Mouse (Mus musculus): ENCODE data around the gene Gtsf2. TPM values are rescaled to one million over a fixed set of nuclear protein-coding genes. Genes with fewer than 3 reads are reported as not detected.
A peak's percentile ranks its signal among the peaks of the same experiment; 100 is the strongest.
"Not testable (repeated sequence)": the region's sequence is repeated elsewhere in the genome, so short reads cannot be mapped to it uniquely, and the experiment has no call there.

The Gtsf2 gene
- total RNA-seq (2021) = not detected
- long read RNA-seq, experiment 1 = 0 reads
- long read RNA-seq, experiment 2 = 0 reads

DNA sequence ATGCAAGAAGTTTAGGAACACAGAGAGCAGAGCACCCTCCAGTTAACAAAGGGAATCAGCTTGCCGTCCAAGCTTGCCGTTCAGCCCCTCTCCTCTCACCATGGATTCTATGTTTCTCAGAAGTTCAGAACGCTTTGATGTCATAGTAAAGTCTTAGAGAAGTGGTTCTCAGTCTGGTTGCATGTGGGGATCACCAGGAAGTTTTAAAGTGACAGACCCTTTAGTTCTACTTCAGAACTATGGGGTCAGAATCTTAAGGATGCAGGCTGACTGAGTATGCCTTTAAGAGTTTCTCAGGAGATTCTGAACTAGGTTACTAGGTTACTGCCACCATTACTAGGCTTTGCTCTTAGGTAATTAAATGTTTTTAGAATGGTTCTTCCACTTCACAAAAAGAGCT is at the start of gene Gtsf2:
Gene Gtsf2, minus strand, starts transcription at position 101 of the 400 bp plus-strand sequence.
- DNase-seq (ENCODE audit: low spot score in 2 of 2) = no peak

DNA sequence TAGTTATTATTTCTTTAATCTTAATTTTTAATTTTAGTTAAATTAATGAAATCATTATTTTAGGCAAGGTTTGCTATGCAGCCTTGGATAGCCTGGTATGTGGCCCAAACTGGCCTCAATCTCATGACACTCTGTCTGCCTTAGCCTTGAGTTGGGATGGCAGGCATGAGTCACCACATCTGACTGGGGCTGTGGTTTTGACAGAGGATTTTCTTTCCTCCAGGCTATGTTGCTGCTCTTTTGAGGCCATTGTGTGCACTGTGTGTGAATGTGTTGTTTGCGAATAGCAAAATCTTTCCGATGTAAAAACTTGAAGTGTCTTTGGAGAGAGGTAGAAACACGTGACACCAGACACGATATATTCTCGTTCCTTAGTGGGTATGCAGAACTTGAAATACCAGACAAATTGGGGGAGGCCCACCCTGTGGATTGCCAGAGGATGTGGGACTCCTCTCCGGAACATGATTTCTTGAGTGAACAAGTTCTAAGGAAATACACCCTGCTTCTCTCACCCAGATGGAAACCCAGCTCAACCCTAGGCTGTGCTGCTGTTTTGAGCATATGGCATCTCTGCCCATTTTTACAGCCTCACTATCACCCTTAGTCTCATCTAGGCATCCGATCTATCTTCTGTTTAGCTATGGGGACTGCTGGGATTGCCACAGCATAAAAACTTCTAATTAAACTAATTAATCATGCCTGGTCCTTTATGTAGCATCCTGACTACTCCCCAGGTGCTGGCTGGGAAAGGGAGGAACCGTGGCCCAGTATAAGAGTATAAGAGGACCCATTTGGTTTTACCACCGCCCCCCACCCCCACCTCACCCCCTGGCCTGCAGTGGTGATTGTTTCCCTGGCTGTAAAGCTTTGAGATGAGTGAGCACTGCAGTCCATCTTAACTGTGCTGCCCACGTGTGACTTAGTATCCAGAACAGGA is 48.2 kb upstream of the Gtsf2 start:
- DNase-seq (ENCODE audit: low spot score in 2 of 2) = no peak

- no peak for DNase-seq (ENCODE audit: low spot score in 2 of 2)
Measured at GRCm38 (mm10) chr15:103488336-103488735, 40.1 kb upstream of the Gtsf2 start.

GRCm38 (mm10) chr15:103486658-103487057 is 38.4 kb upstream of the Gtsf2 start:
- no peak for DNase-seq (ENCODE audit: low spot score in 2 of 2)

- DNase-seq (ENCODE audit: low spot score in 2 of 2) = no peak
Measured at GRCm38 (mm10) chr15:103485106-103485505, 36.8 kb upstream of the Gtsf2 start.

DNA sequence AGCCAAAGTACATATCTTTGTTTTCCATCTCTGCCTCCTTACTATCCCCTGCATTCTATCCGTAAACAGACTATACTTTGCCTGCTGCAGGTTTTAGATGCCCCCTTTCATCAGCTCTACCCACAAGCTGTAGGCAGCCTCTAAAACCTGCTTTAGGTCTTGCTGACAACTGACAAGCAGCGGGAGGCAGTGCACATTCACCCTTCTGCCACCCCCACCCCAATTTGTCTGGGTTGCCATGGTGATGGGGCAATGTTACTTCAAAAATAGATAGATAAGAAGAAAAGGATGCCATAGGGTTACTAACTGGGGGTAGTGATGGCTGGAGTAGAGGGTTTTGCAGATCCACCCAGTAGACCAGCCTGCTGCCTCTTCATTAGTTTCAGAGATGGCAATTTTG is 36.2 kb upstream of the Gtsf2 start:
- no peak for DNase-seq (ENCODE audit: low spot score in 2 of 2)

DNA sequence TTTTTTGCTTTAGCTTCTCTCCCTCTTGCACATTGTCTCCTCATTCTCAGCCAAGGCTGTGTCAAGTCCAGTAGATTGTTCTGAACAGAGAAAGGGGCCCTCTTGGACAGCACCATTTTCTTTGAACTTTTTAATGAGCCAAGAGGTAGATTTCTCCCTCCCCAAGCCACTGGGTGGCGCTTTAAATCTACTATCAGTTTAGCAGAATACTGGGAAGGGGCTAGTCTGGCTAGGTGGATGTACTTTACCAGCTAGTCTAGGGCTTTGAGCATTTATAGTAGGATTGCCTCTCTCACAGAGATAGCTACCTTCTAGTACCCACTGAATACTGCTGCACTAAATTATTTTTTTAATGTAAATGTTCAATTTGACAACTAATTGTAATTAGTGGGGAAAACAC is 34.2 kb upstream of the Gtsf2 start:
- peak in 1 of 2 experiments; percentile 53 for DNase-seq (ENCODE audit: low spot score in 2 of 2)

GRCm38 (mm10) chr15:103480129-103480528 is 31.9 kb upstream of the Gtsf2 start:
- DNase-seq (ENCODE audit: low spot score in 2 of 2) = no peak

GRCm38 (mm10) chr15:103479080-103479606 is 30.9 kb upstream of the Gtsf2 start:
- no peak for DNase-seq (ENCODE audit: low spot score in 2 of 2)

GRCm38 (mm10) chr15:103473769-103474168 is 25.5 kb upstream of the Gtsf2 start:
- no peak for DNase-seq (ENCODE audit: low spot score in 2 of 2)

- no peak for DNase-seq (ENCODE audit: low spot score in 2 of 2)
Measured at GRCm38 (mm10) chr15:103473182-103473581, 24.9 kb upstream of the Gtsf2 start.

DNA sequence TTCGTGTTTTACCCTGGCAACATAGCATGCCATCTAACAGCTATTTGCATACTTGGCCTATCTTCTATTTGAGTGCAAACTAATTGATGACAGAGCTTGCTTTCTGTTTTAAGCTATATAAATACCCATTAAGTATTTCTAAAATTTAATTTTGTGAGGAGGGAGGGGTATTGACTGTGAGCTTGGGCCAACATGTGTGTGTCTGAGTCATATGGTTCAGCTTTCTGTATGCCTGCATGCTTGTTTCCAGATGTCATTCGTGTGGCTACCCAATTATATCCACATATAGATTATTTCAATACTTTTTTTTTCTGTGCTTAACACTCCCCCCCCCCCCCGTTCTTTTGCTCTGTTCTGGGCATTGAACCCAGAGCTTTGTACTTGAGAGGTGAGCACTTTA is 24.0 kb upstream of the Gtsf2 start:
- DNase-seq (ENCODE audit: low spot score in 2 of 2) = no peak

- no peak for DNase-seq (ENCODE audit: low spot score in 2 of 2)
Measured at GRCm38 (mm10) chr15:103471488-103472194, 23.4 kb upstream of the Gtsf2 start.

DNA sequence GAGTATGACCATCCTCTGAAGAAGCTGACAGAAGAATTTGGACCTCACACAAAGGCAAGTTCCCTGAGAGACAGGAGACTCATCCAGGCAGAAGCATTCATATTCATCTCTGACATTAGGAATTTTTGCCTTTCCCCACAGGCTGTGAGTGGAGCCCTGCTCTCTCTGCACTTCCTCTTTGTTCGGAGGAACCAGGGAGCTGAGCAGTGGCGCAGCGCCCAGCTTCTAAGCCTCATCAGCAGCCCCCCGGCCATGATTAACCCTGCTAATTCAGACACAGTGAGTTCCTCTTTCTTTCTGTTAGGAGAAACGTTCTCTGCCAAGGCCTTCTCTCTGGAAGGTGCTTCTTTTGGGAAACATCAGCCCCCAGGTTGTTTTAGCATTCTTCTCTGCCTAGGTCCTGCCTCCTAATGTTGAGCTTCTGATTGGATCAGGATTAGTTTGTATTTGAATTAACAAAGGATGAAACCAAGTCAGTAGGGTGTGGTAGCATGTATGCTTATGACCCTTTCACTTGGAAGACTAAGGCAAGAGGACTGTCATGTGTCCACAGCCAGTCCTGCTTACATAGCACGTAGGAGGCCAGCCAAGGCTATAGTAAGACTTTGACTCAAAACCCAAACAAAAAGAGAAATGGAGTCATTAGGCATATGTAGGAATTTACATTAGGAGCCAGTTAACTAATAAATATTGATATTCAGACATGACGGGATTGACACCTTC is 14.4 kb upstream of the Gtsf2 start:
- DNase-seq (ENCODE audit: low spot score in 2 of 2) = peak in 1 of 2 experiments; percentile 41

GRCm38 (mm10) chr15:103454449-103454848 is 6.2 kb upstream of the Gtsf2 start:
- DNase-seq (ENCODE audit: low spot score in 2 of 2) = no peak

DNA sequence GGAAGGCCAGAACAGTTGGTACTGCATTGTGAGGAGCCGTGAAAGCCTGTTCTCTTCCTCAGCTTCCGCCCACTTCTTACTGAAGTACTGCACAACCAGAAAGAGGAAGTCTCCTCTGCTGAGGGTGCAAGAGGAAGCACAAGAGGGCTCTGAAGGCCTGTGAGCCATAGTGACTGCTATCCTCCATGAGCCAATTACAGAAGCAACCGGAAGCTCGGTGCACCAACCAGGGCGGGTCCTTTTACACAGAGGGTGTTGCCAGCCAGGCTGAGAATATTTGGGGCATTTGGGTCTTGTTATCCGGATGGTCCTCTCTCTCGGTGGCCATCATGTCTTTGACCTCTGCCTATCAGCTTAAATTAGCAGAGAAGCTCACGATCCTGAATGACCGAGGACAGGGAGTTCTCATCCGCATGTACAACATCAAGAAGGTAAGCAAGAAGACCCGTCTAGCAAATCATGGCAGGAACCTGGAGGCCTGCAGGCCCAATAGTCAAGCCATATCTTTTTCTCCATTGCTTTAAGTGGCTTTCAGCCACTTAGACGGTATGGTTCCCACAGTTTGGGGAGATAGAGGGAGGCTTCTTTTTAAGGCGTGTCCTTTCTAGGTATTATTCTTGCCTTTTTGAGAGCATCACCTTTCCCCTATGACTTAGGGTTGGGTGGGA is 5.4 kb upstream of the Gtsf2 start, which contains the start of gene Nckap1l:
Gene Nckap1l, plus strand, starts transcription at position 244 of the 668 bp plus-strand sequence.
- peak; percentile 9 to 34 for DNase-seq (ENCODE audit: low spot score in 2 of 2)

DNA sequence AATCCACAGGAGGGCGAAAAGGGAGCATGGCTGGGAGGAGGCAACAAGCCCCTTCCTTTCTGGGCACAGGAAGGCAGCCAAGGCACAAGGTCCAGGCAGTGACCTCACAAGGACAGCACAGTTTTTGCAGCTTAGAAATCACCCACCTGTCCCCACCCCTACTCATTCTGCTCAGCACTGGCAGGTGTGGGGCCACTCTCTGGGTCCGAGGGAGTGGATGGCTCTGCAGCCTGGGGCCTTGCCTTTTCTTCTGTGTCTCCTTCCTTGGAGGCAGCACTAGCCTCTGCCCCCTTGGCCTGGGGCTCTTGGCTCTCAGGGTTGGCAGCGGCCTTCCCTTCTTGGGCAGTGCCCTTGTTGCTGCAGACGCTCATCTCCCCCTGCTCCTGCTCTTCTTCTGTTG is 2.3 kb downstream of the Gtsf2 start:
- DNase-seq (ENCODE audit: low spot score in 2 of 2) = not testable (repeated sequence)

DNA sequence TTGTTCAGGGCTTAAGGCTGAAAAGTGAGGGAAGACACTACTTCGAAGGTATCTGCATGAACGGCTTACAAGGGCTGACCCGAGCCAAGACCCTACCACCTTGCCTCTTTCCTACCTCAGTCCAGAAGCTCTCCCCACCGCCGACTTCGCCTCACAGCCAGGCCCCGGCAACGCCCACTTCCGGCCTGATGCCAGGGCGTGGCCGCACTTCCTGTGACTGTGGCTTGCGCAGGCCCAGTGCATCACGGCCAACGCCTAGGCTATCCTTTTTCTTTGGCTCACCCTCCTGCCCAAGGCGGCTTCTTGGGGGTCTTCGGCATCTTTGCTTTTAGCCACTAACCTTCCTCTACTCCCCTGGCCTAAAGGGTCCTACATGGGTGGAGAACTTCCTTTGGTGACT is 18.0 kb downstream of the Gtsf2 start, which contains the start of gene Gtsf1:
Gene Gtsf1, minus strand, starts transcription at position 230 of the 400 bp plus-strand sequence.
- DNase-seq (ENCODE audit: low spot score in 2 of 2) = no peak

- DNase-seq (ENCODE audit: low spot score in 2 of 2) = no peak
Measured at GRCm38 (mm10) chr15:103427017-103427416, 21.3 kb downstream of the Gtsf2 start.

GRCm38 (mm10) chr15:103405586-103405985 is 42.7 kb downstream of the Gtsf2 start:
- DNase-seq (ENCODE audit: low spot score in 2 of 2) = not testable (repeated sequence)
